ENCODE assay signal across 9 mouse cellular contexts in genomic region chr10:93831730-93832574, GRCm38 (mm10). TPM values are rescaled to one million over a fixed set of nuclear protein-coding genes. Genes with fewer than 3 reads are reported as not detected.
DNase-seq lines count a peak whose midpoint lies in the region; ATAC-seq and TF ChIP-seq lines count a peak whose summit lies in the region.
"Had no signal": no experiment of that assay in that cellular context is flagged by ENCODE, and none has a peak within 500 bp of the region (broad histone marks: within the 10 kb centered on the region; RNA-seq: fewer than 3 reads in every experiment).

No protein-coding gene starts in this region.

- 6% methylated on average over 18 of the region's 18 CpGs for WGBS in lung, embryonic 16.5 days
- WGBS in embryonic facial prominence, embryonic 15.5 days = 9% methylated on average over 18 of the region's 18 CpGs
- 6% methylated on average over 18 of the region's 18 CpGs for WGBS in intestine, embryonic 16.5 days
- 17% methylated on average over 18 of the region's 18 CpGs for WGBS in neural tube, embryonic 15.5 days
- WGBS in cerebellum, adult 2 months = 69% methylated on average over 18 of the region's 18 CpGs

- ATAC-seq in lung, embryonic 16.5 days (ENCODE audit: low read depth) = no peak
- no peak for ATAC-seq in embryonic facial prominence, embryonic 15.5 days (ENCODE audit: insufficient number of reproducible peaks, low FRiP score, low TSS enrichment, low read depth)
- ATAC-seq in intestine, embryonic 16.5 days = no peak
- no peak for ATAC-seq in neural tube, embryonic 15.5 days (ENCODE audit: low FRiP score)

- H3K27ac ChIP-seq in lung, embryonic 16.5 days (ENCODE audit: low read length) = no peak overlapping the region
- H3K27ac ChIP-seq in embryonic facial prominence, embryonic 15.5 days (replicated peaks) = no peak overlapping the region
- H3K27ac ChIP-seq in intestine, embryonic 16.5 days (ENCODE audit: low read length) = no peak overlapping the region
- no peak overlapping the region for H3K27ac ChIP-seq in neural tube, embryonic 15.5 days (replicated peaks)
- no peak overlapping the region for H3K27ac ChIP-seq in cerebellum, adult 2 months (ENCODE audit: insufficient read depth, low read length)

- no peak for TF ChIP-seq CTCF in cerebellum, adult 2 months (IDR thresholded peaks at IDR 0.05; ENCODE audit: borderline replicate concordance, insufficient read depth, low read depth, low read length)

- H3K36me3 ChIP-seq in lung, embryonic 16.5 days (ENCODE audit: control insufficient read depth, insufficient read depth, low read length) = no peaks in the 10 kb centered on the region
- no peaks in the 10 kb centered on the region for H3K36me3 ChIP-seq in embryonic facial prominence, embryonic 15.5 days
- H3K36me3 ChIP-seq in intestine, embryonic 16.5 days (ENCODE audit: control insufficient read depth, insufficient read depth, low read length) = no peaks in the 10 kb centered on the region
- no peaks in the 10 kb centered on the region for H3K36me3 ChIP-seq in neural tube, embryonic 15.5 days

- peak overlapping the region; percentile 38 for H3K4me2 ChIP-seq in lung, embryonic 16.5 days (ENCODE audit: low read depth, low read length)
- H3K4me2 ChIP-seq in embryonic facial prominence, embryonic 15.5 days (replicated peaks) = peak overlapping the region; percentile 23
- peak overlapping the region; percentile 32; the same call in 1 of the 2 replicates for H3K4me2 ChIP-seq in intestine, embryonic 16.5 days (ENCODE audit: low read depth, low read length)
- peak overlapping the region; percentile 19 for H3K4me2 ChIP-seq in neural tube, embryonic 15.5 days

- peak overlapping the region; percentile 21 for H3K4me3 ChIP-seq in lung, embryonic 16.5 days (ENCODE audit: low read length)
- H3K4me3 ChIP-seq in embryonic facial prominence, embryonic 15.5 days (replicated peaks) = peak overlapping the region; percentile 11
- peak overlapping the region; percentile 19 for H3K4me3 ChIP-seq in intestine, embryonic 16.5 days (ENCODE audit: low read length)
- H3K4me3 ChIP-seq in neural tube, embryonic 15.5 days (replicated peaks) = no peak overlapping the region
- no peak overlapping the region for H3K4me3 ChIP-seq in cerebellum, adult 2 months (replicated peaks; ENCODE audit: insufficient read depth, low read depth, low read length)

- H3K9ac ChIP-seq in lung, embryonic 16.5 days (ENCODE audit: low read length) = no peak overlapping the region
- H3K9ac ChIP-seq in embryonic facial prominence, embryonic 15.5 days = no peak overlapping the region
- no peak overlapping the region for H3K9ac ChIP-seq in intestine, embryonic 16.5 days (ENCODE audit: low read depth, low read length)
- H3K9ac ChIP-seq in neural tube, embryonic 15.5 days (replicated peaks) = no peak overlapping the region

- DNase-seq in lung, postnatal 14 days = no peak
- DNase-seq in cerebellum, adult 2 months = no peak
- DNase-seq in gastrocnemius, adult 8-10 months (ENCODE audit: low spot score in 2 of 2) = no peak
- no peak for DNase-seq in thymus, postnatal 36 days
- DNase-seq: kidney, adult 9 months had no signal

- H3K4me1 ChIP-seq in lung, embryonic 16.5 days (replicated peaks; ENCODE audit: control insufficient read depth, insufficient read depth, low read length) = peaks cover 8% of the 10 kb centered on the region
- peaks cover 22% of the 10 kb centered on the region for H3K4me1 ChIP-seq in embryonic facial prominence, embryonic 15.5 days
- peaks cover 13% of the 10 kb centered on the region for H3K4me1 ChIP-seq in intestine, embryonic 16.5 days (ENCODE audit: control insufficient read depth, insufficient read depth, low read length)
- H3K4me1 ChIP-seq in neural tube, embryonic 15.5 days = peaks cover 16% of the 10 kb centered on the region
- H3K4me1 ChIP-seq in cerebellum, adult 2 months (ENCODE audit: control insufficient read depth, insufficient read depth, low read length) = no peaks in the 10 kb centered on the region

- peaks cover 40% of the 10 kb centered on the region for H3K27me3 ChIP-seq in lung, embryonic 16.5 days (ENCODE audit: control insufficient read depth, insufficient read depth, low read depth, low read length)
- H3K27me3 ChIP-seq in embryonic facial prominence, embryonic 15.5 days = peaks cover 40% of the 10 kb centered on the region
- peaks cover 49% of the 10 kb centered on the region for H3K27me3 ChIP-seq in intestine, embryonic 16.5 days (replicated peaks; ENCODE audit: control insufficient read depth, insufficient read depth, low read length)
- H3K27me3 ChIP-seq in neural tube, embryonic 15.5 days (replicated peaks) = peaks cover 41% of the 10 kb centered on the region
- peaks cover 5% of the 10 kb centered on the region; the same call in 1 of the 2 replicates for H3K27me3 ChIP-seq in cerebellum, adult 2 months (ENCODE audit: control insufficient read depth, insufficient read depth, low read length)

- no peaks in the 10 kb centered on the region for H3K9me3 ChIP-seq in lung, embryonic 16.5 days (ENCODE audit: control insufficient read depth, low read length)
- no peaks in the 10 kb centered on the region for H3K9me3 ChIP-seq in embryonic facial prominence, embryonic 15.5 days (replicated peaks)
- no peaks in the 10 kb centered on the region for H3K9me3 ChIP-seq in intestine, embryonic 16.5 days (ENCODE audit: control insufficient read depth, low read length)
- no peaks in the 10 kb centered on the region for H3K9me3 ChIP-seq in neural tube, embryonic 15.5 days (replicated peaks)

- no peak for TF ChIP-seq POLR2A in cerebellum, adult 2 months (IDR thresholded peaks at IDR 0.05; ENCODE audit: borderline replicate concordance, insufficient read depth, low read length)

RNA-seq across cellular contexts. Expression of gene Usp44, which starts 0.6 kb away (rescaled TPM):
- polyA plus RNA-seq in lung, embryonic 16.5 days (2015; fragmentation: Nextera tagmentation; extraction: Ambion mirVana) = 0.14 and 0.28 TPM in 2 replicates
- 1.3 TPM in 2 replicates for polyA plus RNA-seq in embryonic facial prominence, embryonic 15.5 days (2015; fragmentation: Nextera tagmentation; extraction: Ambion mirVana)
- polyA plus RNA-seq in intestine, embryonic 16.5 days (2015; fragmentation: Nextera tagmentation; extraction: Ambion mirVana) = 0.17 and 0.34 TPM in 2 replicates
- polyA plus RNA-seq in neural tube, embryonic 15.5 days (2015; fragmentation: Nextera tagmentation; extraction: Ambion mirVana) = 0.08 and 0.37 TPM in 2 replicates
- 0.05 TPM in 2 replicates for polyA plus RNA-seq in cerebellum, adult 2 months (2012; rRNA removed)
- total RNA-seq in gastrocnemius, adult 8-10 months (2022) = under 1 TPM in 3 of 4 experiments, not detected in 1; 0.34 to 0.67 (median 0.48) TPM

Comparison
In these comparisons a context has a peak if more than half of its experiments do, and no peak if none do; other contexts are left out.
1. H3K4me3 ChIP-seq: peak in lung, embryonic 16.5 days (single experiment), embryonic facial prominence, embryonic 15.5 days (single experiment) and intestine, embryonic 16.5 days (single experiment); none in neural tube, embryonic 15.5 days (single experiment) and cerebellum, adult 2 months (single experiment).
2. Peak in every context shown above with its lines, with median percentiles within 50 percentile points of each other: H3K4me2 ChIP-seq.